Mouse (Mus musculus): ENCODE measurements around the gene Zfp324. TPM values are rescaled to one million over a fixed set of nuclear protein-coding genes. Genes with fewer than 3 reads are reported as not detected.
"Not testable (repeated sequence)": the region's sequence is repeated elsewhere in the genome, so short reads cannot be mapped to it uniquely, and the experiment has no call there.

Gene Zfp324
- polyA plus RNA-seq (2012; rRNA removed), result 14.1 and 16.1 TPM in 2 replicates

- peak; percentile 97 for DNase-seq (ENCODE audit: low read depth)
- no peak for TF ChIP-seq CTCF (IDR thresholded peaks at IDR 0.05; ENCODE audit: borderline replicate concordance, extremely low read depth, insufficient read depth, insufficient read length)
- TF ChIP-seq POLR2A (IDR thresholded peaks at IDR 0.05; ENCODE audit: borderline replicate concordance, extremely low read depth, insufficient read depth, insufficient read length, poor library complexity, severe bottlenecking), result peak; percentile 47; the same call in 1 of the 2 replicates
Measured at GRCm38 (mm10) chr7:12965678-12966091, at the start of gene Zfp324. Zfp324 (plus strand) TSS chr7:12965838.

GRCm38 (mm10) chr7:12920495-12920894 is 45.1 kb upstream of the Zfp324 start:
- DNase-seq (ENCODE audit: low read depth), result not testable (repeated sequence)

GRCm38 (mm10) chr7:12921318-12921704 is 44.3 kb upstream of the Zfp324 start:
- TF ChIP-seq CTCF (IDR thresholded peaks at IDR 0.05; ENCODE audit: borderline replicate concordance, extremely low read depth, insufficient read depth, insufficient read length), result no peak
- TF ChIP-seq POLR2A (IDR thresholded peaks at IDR 0.05; ENCODE audit: borderline replicate concordance, extremely low read depth, insufficient read depth, insufficient read length, poor library complexity, severe bottlenecking), result 0 out of 2 replicates have a peak, but pooled peaks have one; percentile 7

GRCm38 (mm10) chr7:12921705-12922465 is 43.8 kb upstream of the Zfp324 start, which contains the start of gene Rps5:
Rps5 (plus strand) TSS chr7:12922290.
- peak; percentile 100 for DNase-seq (ENCODE audit: low read depth)
- peak; percentile 91 for TF ChIP-seq CTCF (IDR thresholded peaks at IDR 0.05; ENCODE audit: borderline replicate concordance, extremely low read depth, insufficient read depth, insufficient read length)
- peak; percentile 43; the same call in 1 of the 2 replicates for TF ChIP-seq POLR2A (IDR thresholded peaks at IDR 0.05; ENCODE audit: borderline replicate concordance, extremely low read depth, insufficient read depth, insufficient read length, poor library complexity, severe bottlenecking)

More at GRCm38 (mm10) chr7:12921318-12921704, 44.3 kb upstream of the Zfp324 start:
- DNase-seq (ENCODE audit: low read depth), result no peak

- TF ChIP-seq CTCF (IDR thresholded peaks at IDR 0.05; ENCODE audit: borderline replicate concordance, extremely low read depth, insufficient read depth, insufficient read length), result no peak
- TF ChIP-seq POLR2A (IDR thresholded peaks at IDR 0.05; ENCODE audit: borderline replicate concordance, extremely low read depth, insufficient read depth, insufficient read length, poor library complexity, severe bottlenecking), result no peak
- no peak for DNase-seq (ENCODE audit: low read depth)
Measured at GRCm38 (mm10) chr7:12922729-12923128, 42.9 kb upstream of the Zfp324 start.

GRCm38 (mm10) chr7:12926316-12926715 is 39.3 kb upstream of the Zfp324 start:
- TF ChIP-seq CTCF (IDR thresholded peaks at IDR 0.05; ENCODE audit: borderline replicate concordance, extremely low read depth, insufficient read depth, insufficient read length), result no peak
- TF ChIP-seq POLR2A (IDR thresholded peaks at IDR 0.05; ENCODE audit: borderline replicate concordance, extremely low read depth, insufficient read depth, insufficient read length, poor library complexity, severe bottlenecking), result no peak

GRCm38 (mm10) chr7:12927191-12927680 is 38.4 kb upstream of the Zfp324 start, which contains the start of gene Rnf225:
Rnf225 (plus strand) TSS chr7:12927416.
- TF ChIP-seq POLR2A (IDR thresholded peaks at IDR 0.05; ENCODE audit: borderline replicate concordance, extremely low read depth, insufficient read depth, insufficient read length, poor library complexity, severe bottlenecking) (no peak), CTCF (IDR thresholded peaks at IDR 0.05; ENCODE audit: borderline replicate concordance, extremely low read depth, insufficient read depth, insufficient read length) (no peak)
- no peak for DNase-seq (ENCODE audit: low read depth)

More at GRCm38 (mm10) chr7:12926316-12926715, 39.3 kb upstream of the Zfp324 start:
- no peak for DNase-seq (ENCODE audit: low read depth)

- no peak for TF ChIP-seq CTCF (IDR thresholded peaks at IDR 0.05; ENCODE audit: borderline replicate concordance, extremely low read depth, insufficient read depth, insufficient read length)
- TF ChIP-seq POLR2A (IDR thresholded peaks at IDR 0.05; ENCODE audit: borderline replicate concordance, extremely low read depth, insufficient read depth, insufficient read length, poor library complexity, severe bottlenecking), result no peak
- DNase-seq (ENCODE audit: low read depth), result peak; percentile 10
Measured at GRCm38 (mm10) chr7:12927693-12928589, 37.7 kb upstream of the Zfp324 start.

- no peak for DNase-seq (ENCODE audit: low read depth)
- TF ChIP-seq POLR2A (IDR thresholded peaks at IDR 0.05; ENCODE audit: borderline replicate concordance, extremely low read depth, insufficient read depth, insufficient read length, poor library complexity, severe bottlenecking), result no peak
- no peak for TF ChIP-seq CTCF (IDR thresholded peaks at IDR 0.05; ENCODE audit: borderline replicate concordance, extremely low read depth, insufficient read depth, insufficient read length)
Measured at GRCm38 (mm10) chr7:12933615-12934140, 32.0 kb upstream of the Zfp324 start.

- DNase-seq (ENCODE audit: low read depth), result no peak
- TF ChIP-seq CTCF (IDR thresholded peaks at IDR 0.05; ENCODE audit: borderline replicate concordance, extremely low read depth, insufficient read depth, insufficient read length), result no peak
- TF ChIP-seq POLR2A (IDR thresholded peaks at IDR 0.05; ENCODE audit: borderline replicate concordance, extremely low read depth, insufficient read depth, insufficient read length, poor library complexity, severe bottlenecking), result no peak
Measured at GRCm38 (mm10) chr7:12934808-12935207, 30.8 kb upstream of the Zfp324 start.

- not testable (repeated sequence) for DNase-seq (ENCODE audit: low read depth)
Measured at GRCm38 (mm10) chr7:12937254-12937803, 28.3 kb upstream of the Zfp324 start.

Measured in brain, embryonic 14.5 days (tissue).